Mouse (Mus musculus) urinary bladder, postnatal 4 days (tissue): ENCODE data around the gene Vmac.

Source experiments
- DNase-seq, 2 experiments: peaks; one replicate each; pipeline ENCODE4 v3.0.0; 2021 to 2022; ENCODE audit warnings: low spot score in 2 of 2

The Vmac gene

DNA sequence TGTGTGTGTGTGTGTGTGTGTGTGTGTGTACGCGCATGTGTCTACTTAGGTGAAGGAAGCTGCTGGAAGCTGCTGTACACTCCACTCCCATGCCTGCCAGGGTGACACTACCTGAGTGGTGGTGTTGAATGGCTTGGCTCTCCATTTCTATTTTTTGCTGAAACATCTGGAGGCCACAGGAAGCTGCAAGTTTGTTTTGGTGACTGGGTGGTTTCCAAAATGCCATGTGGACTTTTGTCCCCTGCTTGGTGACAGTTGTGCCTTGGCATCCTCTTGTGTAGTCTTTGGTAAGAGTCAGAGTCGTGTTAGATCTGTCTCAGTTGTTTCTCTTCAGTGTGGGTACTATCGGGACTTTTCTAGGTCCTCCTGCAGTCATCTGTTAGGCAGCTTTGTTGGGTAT, 31.0 kb downstream of the Vmac start:
- DNase-seq: no peak

DNA sequence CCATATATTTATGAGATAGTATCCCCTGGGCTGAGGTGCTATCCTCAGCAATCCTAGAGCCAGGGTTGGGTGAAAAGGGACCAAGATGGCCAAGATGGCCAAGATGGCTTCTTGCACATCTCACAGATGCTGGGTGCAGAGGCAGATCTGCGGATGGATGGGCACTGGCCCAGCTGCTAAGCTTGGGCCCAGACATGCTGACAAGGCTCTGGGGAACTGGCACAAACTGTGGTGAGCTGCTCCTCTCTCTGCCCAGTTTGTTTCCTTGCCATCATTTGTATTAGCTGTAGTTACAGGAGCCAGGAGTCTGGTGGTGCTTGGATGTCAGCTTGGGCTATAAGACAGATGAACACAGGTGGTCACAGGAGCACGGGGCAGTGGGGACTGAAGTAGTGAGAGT, 33.2 kb downstream of the Vmac start:
- no peak for DNase-seq

DNA sequence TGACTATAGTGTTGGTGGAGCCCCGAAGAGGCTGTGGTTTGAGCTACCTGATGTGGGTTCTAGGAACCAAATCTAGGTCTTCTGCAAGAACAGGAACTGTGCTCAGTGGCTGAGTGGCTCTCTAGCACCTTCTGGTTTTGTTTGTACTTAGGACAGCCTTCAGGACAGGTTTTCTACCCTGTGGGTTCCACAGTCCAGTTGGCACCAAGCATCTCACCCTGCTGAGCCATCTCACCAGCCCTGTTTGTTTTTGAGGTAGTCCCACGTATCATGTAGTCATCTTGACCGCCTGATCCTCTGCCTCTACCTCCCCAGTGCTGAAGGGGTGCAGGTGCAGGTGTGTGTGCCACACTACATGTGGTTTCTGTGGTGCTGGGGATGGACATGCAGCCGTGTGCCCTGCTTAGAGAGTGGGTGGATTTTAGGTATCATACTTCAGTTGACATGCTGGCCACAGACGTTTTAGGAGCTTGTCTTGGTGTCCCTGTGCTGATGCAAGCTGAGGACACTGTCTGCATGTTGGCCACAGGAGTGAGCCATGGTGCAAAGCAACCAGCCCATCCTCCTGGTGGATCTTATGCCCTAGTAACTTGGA, 34.2 kb downstream of the Vmac start:
- no peak for DNase-seq

DNA sequence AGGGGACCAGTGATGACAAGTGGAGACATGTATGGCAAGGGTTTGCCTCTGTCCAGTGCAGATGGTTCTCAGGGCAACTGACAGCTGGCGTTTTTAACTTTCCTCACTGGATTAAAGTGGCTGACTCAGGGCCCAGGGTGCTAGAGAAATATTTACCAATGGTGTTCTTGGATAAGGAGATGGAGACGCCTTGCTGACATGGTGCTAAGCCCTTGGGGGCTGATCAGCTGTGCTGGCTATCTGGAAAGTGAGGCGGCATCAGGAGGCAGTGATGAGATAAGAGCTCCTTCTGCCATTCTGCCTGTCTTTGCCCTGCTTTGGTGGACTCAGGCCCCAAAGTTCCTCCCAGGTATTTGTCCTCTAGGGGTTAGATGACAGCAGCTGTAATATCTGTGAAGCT, 34.9 kb downstream of the Vmac start:
- DNase-seq: no peak

DNA sequence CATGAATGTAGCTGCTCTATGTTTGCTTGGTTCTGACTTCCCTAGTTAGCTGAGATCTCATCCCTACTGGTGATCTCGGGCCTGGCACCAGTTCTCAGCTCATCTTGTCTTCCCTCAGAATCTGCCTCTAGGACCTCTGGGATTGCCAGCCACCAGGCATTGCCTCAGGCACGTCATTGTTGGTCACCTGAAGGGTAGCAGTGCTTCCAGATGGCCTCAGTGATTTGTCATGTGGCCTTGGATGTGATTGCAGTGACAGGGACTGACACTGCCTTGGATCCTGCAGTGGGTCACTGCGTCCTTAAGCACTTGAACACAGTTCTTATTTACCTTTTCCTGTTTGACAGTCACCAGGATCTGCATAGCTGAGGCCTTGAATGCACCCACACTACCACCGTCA, 36.0 kb downstream of the Vmac start:
- no peak for DNase-seq

DNA sequence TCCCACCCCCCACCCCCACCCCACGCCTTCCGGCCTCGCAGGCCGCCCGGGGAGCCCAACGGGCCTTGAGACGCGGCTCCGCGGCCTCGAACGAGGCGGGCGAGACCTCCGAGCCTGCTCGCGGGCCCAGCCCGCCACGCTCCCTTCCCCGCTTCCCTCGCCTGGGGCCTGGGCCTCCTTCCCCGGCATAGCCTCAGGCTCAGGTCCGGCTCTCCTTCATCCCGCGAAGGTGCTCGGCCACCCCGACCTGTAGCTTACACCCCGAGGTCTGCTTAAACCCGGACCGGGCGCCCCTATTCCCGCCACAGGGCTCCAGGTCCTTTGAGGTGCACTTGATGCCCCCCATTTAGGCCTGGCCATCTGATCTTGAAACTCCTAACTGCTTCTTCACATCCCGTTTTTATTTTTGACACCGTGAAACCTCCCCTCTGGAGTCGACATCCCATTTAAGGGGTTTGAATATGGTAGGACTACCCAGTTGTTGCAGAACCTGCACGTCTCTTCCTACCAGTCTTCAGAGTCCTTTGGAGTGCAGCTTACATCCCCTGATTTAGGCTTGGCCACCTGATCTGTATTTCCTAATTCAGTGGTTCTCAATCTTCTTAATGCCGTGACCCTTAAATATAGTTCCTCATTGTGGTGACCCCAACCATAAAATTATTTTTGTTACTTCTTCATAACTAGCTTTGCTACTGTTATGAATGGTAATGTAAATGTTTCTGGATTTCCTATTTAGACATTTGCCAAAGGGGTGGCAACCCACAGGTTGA, 44.0 kb downstream of the Vmac start:
- no peak for DNase-seq

DNA sequence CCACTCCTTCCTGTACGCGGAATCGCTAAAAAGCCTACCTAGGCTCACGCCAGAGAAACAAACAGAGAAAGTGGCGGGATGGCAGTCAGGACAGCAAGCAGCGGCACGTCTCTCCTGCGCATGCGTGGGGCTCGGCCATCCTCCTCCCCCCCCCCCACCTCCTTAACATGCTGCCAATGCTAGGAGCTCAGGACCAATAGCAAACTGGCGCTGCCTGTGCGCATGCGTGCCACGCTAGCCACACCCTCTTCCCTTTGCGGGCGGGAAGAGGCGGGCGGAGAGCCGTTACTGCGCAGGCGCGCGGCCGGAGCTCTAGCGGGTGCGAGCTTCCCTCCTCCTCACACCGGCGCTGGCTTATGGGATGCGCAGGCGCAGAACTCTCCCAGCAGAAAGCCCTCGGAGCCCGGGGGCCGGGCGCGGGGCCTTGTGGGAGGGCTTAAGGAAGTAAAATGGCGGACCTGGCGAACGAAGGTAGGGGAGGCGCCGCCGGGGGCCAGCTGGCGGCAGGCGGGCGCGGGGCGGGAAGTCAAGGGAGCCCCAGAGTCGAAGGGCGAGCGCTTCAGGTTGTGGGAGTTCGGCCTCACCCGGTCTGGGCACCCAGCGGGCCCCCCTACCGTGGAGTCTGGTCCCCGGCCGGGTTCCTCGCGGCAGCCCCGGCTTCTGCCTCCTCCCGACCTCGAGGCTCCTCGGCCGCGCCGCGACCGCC, 44.7 kb downstream of the Vmac start, which contains the start of gene Ranbp3:
Ranbp3 (plus strand) TSS at position 354 of the 706 bp plus-strand sequence.
- DNase-seq: peak; percentile 99 to 100

DNA sequence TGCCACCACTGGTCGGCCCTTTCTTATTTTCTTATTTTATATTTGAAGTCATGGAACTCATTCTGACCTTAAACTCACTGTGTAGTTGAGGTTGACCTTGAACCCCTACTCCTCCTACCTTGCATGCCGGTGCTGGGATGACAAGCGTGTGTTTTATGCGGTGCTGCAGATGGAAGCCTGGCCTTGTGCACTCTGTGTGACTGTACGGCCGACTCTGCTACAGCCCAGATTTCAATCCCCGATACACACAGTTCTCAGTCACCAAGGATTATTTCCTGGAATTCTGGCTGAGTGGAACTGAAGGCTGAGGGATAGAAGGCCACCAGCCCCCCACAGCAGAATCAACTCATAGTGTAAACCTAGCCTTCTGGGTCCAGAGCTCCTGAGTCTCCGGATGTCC, 48.1 kb downstream of the Vmac start:
- DNase-seq: no peak

DNA sequence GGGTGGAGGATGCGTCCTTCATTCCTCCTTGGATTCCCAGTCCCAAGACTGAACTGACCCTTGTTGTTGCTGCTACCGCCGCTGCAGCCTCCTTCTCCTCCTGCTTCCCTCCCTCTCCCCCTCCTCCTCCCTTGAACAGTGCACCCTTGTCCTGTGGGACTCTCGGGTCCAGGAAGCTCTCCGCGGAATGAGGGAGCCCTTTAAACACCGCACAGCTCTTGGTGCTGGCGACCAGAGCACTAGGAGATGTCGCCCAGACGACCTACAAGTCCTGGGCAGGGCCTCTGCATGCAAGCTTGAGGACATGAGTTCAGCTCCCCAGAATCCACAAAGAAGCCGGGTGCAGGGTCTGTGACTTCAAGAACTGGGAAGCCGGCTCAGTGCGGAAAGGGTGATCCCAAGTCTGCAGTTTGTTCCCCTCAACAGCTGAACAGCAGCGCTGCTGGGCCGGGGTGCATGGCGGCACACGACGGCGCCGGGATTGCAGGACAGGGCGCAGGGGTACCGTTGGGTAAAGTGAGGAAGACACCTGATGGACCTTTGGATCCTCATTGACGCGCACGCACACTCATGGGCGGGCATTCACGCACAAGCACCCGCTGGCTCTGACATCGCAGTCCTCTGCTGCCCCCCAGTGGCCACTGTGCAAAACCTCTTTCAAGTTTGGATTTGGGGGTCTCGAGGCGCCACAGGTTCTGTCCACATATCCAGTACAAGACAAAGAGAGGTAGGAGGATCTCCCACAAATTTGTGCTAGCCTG, 49.3 kb downstream of the Vmac start:
- peak; percentile 71 to 89 for DNase-seq

DNA sequence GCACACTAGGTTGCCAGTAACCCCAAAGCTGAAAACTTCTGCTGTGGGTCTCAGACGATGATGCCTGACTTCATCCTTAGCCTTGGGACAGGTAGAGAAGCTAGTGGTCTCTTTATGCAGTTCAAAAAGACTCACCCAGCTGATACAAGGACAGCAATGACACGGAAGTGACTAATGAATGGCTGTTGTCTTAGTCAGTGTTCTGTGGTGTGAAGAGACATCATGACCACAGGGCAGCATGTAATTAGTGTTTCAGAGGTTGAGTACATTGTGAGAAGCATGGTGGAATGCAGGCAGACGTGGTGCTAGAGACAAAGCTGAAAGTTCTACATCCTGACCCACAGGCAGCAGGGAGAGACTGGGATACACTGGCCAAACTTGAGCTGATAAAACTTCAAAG, 50.2 kb downstream of the Vmac start:
- DNase-seq: no peak

DNA sequence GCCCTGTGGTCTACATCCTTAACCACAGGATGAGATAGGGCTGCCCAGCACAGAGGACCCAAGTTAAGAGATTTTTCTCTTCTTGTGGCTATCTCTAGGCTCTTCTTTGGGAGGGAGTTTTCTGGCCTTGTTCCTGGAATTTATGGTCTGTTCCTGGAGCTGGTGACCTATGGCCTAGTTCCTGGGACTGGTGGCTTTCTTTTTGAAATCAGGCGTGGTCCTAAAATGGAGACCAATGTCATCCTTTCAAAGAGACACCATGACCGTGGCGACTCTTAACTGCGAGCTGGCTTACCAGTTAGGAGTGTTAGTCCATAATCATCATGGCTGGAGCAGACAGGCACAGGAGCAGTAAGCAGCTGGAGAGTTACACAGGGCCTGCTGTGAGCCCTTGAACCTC, 51.4 kb downstream of the Vmac start:
- no peak for DNase-seq

DNA sequence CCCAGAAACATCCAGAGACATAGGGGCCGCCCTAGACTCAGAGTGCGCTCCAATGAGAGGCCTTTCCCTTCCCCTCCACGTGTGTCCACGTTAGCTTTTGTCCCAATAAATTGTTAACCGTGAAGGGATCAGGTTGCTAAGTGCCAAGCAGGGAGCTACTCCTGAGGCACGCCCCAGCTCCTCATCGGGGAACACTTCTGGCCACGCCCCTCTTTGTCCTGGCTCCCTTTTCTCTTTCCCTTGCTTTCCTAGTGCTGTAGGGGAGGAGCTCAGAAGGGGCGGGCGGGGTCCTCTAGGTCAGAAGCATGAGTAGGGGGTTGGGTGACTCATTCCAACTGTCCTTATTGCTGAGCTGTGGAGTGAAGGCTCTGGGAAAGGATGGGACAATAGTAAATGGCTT, 53.5 kb downstream of the Vmac start:
- DNase-seq: no peak
